Mouse (Mus musculus): Measurements from ENCODE around the gene Ppp1r15b. TPM values are rescaled to one million over a fixed set of nuclear protein-coding genes. Genes with fewer than 3 reads are reported as not detected.

The Ppp1r15b gene
- polyA plus RNA-seq (2017; shearing (Covaris generic)): 10 to 100 TPM; 20.6 to 21.8 TPM

DNA sequence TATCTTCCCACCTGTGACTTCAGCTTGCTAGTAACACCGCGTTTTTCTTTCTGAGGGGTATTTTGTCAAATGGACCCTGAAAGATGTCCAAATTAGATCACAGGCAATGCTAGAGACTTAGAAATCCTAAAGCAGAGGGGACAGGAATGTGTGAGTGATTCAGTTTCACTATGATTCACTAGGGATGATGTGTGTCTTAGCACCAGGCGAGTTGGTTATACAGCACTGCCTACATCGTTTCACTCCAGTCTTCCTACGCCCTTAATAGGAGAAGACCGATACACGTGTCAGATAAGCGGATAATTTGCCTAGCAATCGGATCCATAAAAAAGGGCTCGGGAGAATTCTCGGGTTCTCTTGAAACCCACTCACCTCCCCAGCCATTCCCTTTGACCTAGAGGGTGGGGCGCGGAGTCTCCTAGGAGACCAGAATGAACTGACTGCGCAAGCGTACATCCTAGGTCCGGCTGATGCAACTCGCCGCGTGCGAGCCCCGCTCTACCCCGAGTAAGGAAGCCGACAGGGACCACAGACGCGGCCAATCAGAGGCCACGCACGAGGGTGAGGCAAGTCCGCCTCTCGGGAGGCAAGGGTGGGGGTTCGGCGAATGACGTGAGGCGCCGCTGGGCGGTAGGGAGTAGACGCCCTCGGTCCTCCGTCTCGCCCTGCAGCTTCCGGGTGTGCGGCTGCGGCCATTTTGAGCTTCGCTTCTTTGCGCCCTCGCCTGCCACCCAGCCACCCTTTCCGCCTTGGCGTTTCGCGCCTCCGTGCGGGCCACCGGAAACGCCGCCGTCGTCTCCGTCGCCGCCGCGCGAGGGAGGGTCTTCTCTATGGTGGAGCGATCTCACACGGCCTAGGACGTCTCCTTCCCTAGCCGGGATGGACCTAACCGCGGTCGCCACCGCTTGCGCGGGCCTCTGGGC lies at the start of gene Ppp1r15b:
Gene Ppp1r15b, plus strand, starts transcription at position 506 of the 923 bp plus-strand sequence.
- peak; percentile 95 for ATAC-seq

DNA sequence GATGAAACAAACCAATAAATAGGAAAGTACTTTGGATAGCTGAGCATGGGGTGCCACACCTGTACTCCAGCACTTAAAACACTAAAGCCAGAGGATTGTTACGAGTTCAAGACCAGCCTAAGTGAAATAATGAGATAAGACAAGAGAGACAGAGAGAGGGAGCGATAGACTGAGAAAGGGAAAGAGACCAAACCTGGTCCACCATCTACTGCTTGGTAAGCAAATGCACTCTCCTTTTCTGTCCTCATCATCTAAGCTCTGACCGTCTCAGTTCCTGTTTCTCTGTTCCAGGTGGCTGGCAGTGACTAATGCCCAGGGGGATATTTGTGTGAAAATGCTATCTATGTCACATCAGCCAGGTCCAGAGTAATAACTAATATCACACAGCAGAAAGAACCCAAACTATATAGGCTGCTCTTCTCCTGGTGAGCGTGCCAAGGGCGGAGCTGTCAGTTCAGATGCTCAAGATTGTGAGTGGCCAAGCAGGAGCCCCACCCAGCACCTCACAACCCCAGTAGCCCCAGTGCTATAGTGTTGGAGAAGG lies 47.9 kb upstream of the Ppp1r15b start:
- ATAC-seq: no peak

- ATAC-seq: no peak
Measured at GRCm38 (mm10) chr1:133083942-133084625, 46.9 kb upstream of the Ppp1r15b start.

- no peak for ATAC-seq
Measured at GRCm38 (mm10) chr1:133084708-133085416, 46.1 kb upstream of the Ppp1r15b start.

GRCm38 (mm10) chr1:133085417-133085742 lies 45.6 kb upstream of the Ppp1r15b start:
- ATAC-seq: no peak

DNA sequence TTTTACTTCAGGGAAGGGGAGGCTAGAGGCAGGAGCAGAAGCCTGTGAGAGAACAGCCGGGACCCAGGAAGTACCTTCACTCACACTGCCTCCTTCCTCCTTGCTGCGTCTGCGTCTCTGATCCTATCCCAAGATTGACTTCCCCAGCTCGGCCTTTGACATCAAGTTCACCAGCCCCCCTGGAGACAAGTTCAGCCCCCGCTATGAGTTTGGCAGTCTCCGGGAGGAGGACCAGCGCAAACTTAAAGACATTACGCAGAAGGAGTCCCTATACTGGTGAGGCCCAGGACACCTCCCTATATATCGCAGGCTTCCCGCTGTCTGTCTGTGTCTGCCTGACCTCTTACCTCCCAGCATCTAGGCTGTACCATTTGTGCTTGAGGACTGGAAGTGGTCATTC lies 44.1 kb upstream of the Ppp1r15b start:
- ATAC-seq: no peak

DNA sequence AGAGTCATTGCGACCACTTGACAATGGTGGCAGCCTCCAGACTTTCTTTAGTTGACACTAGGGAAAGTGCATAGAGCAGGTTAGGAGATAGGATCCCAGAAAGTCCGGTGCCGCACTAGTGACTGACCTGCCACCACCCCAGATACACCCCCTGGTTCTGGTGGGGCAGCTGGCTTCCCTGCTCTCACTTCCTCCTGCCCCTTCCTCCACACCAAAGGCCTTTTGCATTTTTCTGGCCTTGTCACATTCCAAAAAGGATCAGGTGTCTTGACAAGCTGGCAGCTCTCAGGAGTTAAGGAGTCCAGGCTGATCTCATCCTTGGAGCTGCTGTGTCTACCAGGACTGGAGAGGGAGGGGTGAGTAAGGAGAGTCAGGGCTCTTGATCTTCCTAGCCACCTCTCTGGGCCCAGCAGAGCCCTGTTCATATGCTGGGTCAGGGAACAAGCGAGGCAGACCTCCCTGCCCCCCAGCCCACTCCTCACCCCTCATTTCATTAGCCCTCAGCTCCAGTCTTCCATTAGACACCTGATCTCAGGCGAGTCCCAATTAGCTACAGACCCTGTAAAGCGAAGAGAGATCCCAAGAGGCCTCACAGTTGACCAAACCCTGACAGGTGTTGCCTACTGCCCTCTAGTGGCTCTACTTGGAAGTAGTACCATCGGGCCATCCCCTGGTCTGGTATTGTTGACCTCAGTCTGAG lies 43.6 kb upstream of the Ppp1r15b start:
- peak; percentile 57 for ATAC-seq

DNA sequence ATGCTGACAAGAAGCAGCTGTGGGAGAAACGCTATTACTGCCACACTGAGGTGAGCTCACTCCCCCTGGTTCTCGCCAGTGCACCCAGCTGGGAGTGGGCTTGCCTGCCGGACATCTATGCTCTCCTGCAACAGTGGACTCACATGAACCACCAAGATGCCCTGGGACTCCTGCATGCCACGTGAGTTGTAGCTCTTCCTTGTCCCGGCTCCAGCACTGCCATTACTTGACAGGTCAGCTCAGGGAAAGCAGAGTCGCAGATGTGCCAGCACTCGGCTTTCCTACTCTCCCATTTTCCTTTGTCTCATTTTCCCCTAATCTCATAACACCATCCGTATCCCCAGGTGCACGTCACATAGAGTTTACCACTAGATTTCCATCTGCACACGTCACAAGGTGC lies 42.7 kb upstream of the Ppp1r15b start:
- no peak for ATAC-seq

- ATAC-seq: no peak
Measured at GRCm38 (mm10) chr1:133089415-133089814, 41.5 kb upstream of the Ppp1r15b start.

GRCm38 (mm10) chr1:133090641-133091040 lies 40.3 kb upstream of the Ppp1r15b start:
- no peak for ATAC-seq

DNA sequence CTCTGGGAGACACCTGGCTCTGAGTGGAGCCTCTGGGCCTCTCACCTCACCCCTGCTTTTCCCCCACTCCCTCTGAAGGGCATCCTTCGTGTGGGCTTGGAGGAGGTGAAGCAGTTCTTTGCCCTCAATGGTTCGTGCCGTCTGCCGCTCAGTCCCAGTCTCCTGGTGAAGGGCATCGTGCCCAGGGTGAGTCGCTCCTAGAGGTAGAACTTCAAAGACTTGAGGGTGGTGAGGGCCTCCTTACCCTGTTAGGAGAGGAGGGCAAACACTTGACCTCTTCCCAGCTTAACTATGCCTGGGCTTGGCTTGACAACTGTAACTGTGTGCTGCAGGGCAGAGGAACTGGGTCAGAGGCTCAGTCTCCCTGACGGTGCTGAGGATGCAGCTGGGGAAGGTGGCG lies 39.5 kb upstream of the Ppp1r15b start:
- ATAC-seq: no peak

GRCm38 (mm10) chr1:133093719-133094118 lies 37.2 kb upstream of the Ppp1r15b start:
- no peak for ATAC-seq

DNA sequence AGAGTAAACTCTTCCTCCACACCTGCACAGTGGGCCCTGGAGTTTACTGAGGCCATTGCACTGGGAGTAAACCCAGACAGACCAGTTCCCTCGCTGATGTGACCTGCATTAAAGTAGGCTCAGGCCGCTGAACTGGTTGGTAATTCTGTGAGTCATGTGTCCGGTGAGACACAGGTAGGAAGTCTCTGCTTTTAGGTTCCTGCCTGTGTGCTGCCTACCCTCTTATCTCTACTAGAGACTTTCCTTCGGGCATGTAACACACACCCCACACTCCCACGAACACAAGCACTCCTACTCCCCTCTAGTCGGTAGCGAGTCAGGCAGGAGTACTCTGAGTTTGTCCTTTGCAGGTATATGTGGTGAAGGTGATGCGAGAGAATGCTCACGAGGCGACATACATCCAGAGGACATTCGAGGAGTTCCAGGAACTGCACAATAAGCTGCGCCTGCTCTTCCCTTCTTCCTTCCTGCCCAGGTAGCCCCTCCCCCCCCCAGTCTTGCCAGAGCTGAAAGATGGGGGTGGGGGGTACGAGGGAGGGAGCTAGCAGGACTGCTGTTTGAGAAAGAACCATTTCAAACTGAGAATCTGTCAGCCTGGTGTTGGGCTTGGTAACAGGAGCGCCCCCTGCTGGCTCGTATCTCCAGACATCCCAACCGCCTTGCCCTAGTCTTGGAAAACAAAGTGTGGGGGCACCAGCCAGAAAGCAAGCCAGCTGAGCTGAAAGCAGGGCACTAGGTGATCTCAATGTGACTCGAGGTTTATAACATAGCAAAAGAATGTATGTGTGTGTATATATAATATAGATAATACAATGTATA lies 29.8 kb upstream of the Ppp1r15b start:
- ATAC-seq: peak; percentile 66

DNA sequence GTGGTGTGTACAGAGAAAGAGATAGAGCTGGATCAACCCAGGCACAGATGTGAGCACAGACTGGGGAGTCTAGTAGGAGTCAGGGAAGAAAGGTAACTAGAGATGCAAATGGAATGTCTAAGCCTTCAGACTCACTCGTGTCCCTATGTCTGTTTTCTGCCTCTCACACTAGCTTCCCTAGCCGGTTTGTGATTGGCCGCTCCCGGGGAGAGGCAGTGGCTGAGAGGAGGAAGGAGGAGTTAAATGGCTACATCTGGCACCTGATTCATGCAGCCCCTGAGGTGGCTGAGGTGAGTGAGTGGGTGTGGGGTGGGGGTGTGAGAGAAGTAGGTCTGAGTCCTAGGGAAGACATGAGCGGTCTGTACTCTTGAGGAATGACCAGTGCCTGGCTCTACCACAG lies 28.8 kb upstream of the Ppp1r15b start:
- ATAC-seq: no peak

- ATAC-seq: no peak
Measured at GRCm38 (mm10) chr1:133103315-133103714, 27.6 kb upstream of the Ppp1r15b start.

GRCm38 (mm10) chr1:133103871-133104270 lies 27.1 kb upstream of the Ppp1r15b start:
- no peak for ATAC-seq

GRCm38 (mm10) chr1:133116108-133116507 lies 14.8 kb upstream of the Ppp1r15b start:
- ATAC-seq: no peak

DNA sequence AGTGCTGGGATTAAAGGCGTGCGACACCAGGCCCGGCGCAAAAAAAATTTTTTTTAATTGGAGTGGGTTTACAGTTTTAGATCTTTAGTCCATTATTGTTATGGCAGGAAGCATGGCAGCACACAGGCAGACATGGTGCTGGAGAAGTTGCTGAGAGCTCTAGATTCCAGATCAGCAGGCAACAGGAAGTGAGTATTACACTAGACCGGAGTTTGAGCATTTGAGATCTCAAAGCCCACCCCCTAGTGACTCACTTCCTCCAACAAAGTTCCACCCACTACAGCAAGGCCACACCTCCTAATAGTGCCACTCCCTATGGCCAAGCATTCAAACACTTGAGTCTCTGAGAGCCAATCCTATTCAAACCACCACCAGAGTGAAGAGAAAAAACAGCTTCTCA lies 12.8 kb upstream of the Ppp1r15b start:
- no peak for ATAC-seq

DNA sequence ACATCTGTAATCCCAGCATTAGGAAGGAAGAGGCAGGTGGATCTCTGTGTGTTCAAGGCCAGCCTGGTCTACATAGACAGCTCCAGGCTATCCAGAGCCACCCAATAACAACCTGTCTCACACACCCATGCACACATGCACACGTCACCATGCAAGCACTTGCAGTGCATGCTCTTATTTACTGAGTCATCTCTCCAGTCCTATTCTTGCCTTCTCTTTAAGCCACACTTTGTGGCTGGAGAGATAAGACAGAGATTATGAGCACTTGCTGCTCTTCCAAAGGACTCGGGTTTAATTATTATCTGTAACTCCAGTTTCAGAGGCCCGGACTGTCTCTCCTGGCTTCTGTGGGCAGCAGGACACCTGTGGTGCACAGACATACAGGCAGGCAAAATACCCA lies 12.1 kb upstream of the Ppp1r15b start:
- no peak for ATAC-seq

GRCm38 (mm10) chr1:133119931-133120712 lies 10.8 kb upstream of the Ppp1r15b start:
- no peak for ATAC-seq

- ATAC-seq: no peak
Measured at GRCm38 (mm10) chr1:133121246-133121645, 9.7 kb upstream of the Ppp1r15b start.
